Mouse (Mus musculus) forebrain, embryonic 15.5 days (tissue): Measurements from ENCODE around the gene Mettl27. TPM values are rescaled to one million over a fixed set of nuclear protein-coding genes. Genes with fewer than 3 reads are reported as not detected.

ENCODE experiments used
- ATAC-seq: fragments of 200-750 bp; cut with Nextera tagmentation; replicated peaks from 2 replicates; pipeline ENCODE4 v1.8.0; 2017; ENCODE audit warnings: mild to moderate bottlenecking, moderate TSS enrichment, moderate library complexity
- H3K27ac ChIP-seq: fragments of 300-500 bp; sonication (generic); replicated peaks from 2 replicates; pipeline ENCODE4 v1.5.1; 2015; ENCODE audit warnings: mild to moderate bottlenecking, inconsistent platforms
- H3K27me3 ChIP-seq: fragments of 300-500 bp; sonication (generic); 2 replicates; pipeline ENCODE4 v1.6.1; 2015; ENCODE audit warnings: inconsistent platforms
- H3K36me3 ChIP-seq: fragments of 300-500 bp; sonication (generic); 2 replicates; pipeline ENCODE4 v1.6.1; 2015; ENCODE audit warnings: mild to moderate bottlenecking, inconsistent platforms
- H3K4me1 ChIP-seq: fragments of 300-500 bp; sonication (generic); 2 replicates; pipeline ENCODE4 v1.6.1; 2015; ENCODE audit warnings: inconsistent platforms
- H3K4me2 ChIP-seq: fragments of 300-500 bp; sonication (generic); replicated peaks from 2 replicates; pipeline ENCODE4 v1.6.1; 2015; ENCODE audit warnings: mild to moderate bottlenecking, inconsistent platforms
- H3K4me3 ChIP-seq: fragments of 300-500 bp; sonication (generic); 2 replicates; pipeline ENCODE4 v1.5.1; 2015; ENCODE audit warnings: mild to moderate bottlenecking, inconsistent platforms
- H3K9ac ChIP-seq: fragments of 300-500 bp; sonication (generic); replicated peaks from 2 replicates; pipeline ENCODE4 v1.6.1; 2015; ENCODE audit warnings: mild to moderate bottlenecking, inconsistent platforms
- H3K9me3 ChIP-seq: fragments of 300-500 bp; sonication (generic); 2 replicates; pipeline ENCODE4 v1.6.1; 2016; ENCODE audit warnings: inconsistent platforms
- WGBS: fragments of 180-500 bp; shearing (Covaris S2); methylation state at CpG from one replicate; pipeline ENCODE4 v1.1.7; 2015; ENCODE audit warnings: mixed read lengths; 5-methylcytosine and 5-hydroxymethylcytosine counted together
- polyA plus RNA-seq: library from polyadenylated mRNA; unstranded; fragments of >200 nt; fragmentation: Nextera tagmentation; extraction: Ambion mirVana; gene quantifications from 2 replicates; pipeline ENCODE4 v1.2.1, GENCODE M21; 2015

Mettl27 gene
- polyA plus RNA-seq, 1 experiment from 2014 or later: 8.8 TPM

DNA sequence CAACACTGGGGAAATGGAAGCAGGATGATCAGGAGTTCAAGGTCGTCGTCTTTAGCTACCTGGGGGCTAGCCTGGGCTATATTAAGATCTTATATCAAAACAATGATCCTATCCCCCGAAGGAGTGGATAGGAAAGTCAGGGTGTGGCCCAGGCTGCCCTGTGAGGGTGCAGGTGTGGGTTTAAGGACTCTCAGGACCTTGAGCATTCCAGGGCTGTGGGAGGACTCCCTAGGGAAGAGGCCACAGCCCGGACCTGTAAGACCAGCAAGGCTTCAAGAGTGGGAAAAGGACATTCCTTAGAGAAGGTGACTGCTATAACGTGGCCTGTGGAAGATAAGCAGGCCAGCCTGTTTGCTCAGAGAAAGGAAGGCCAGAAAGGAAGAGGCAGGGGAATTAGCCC lies 12.0 kb downstream of the Mettl27 start:
- no peak for ATAC-seq
- H3K4me3 ChIP-seq: no peak overlapping the region
- H3K4me1 ChIP-seq: 0 out of 2 replicates have a peak, but pooled peaks cover 4% of the 10 kb centered on the region
- H3K4me2 ChIP-seq: no peak overlapping the region
- 75% methylated on average over 5 of the region's 5 CpGs for WGBS
- H3K9me3 ChIP-seq: no peaks in the 10 kb centered on the region
- no peaks in the 10 kb centered on the region for H3K36me3 ChIP-seq
- H3K9ac ChIP-seq: no peak overlapping the region
- H3K27me3 ChIP-seq: peaks cover 35% of the 10 kb centered on the region
- H3K27ac ChIP-seq: no peak overlapping the region

DNA sequence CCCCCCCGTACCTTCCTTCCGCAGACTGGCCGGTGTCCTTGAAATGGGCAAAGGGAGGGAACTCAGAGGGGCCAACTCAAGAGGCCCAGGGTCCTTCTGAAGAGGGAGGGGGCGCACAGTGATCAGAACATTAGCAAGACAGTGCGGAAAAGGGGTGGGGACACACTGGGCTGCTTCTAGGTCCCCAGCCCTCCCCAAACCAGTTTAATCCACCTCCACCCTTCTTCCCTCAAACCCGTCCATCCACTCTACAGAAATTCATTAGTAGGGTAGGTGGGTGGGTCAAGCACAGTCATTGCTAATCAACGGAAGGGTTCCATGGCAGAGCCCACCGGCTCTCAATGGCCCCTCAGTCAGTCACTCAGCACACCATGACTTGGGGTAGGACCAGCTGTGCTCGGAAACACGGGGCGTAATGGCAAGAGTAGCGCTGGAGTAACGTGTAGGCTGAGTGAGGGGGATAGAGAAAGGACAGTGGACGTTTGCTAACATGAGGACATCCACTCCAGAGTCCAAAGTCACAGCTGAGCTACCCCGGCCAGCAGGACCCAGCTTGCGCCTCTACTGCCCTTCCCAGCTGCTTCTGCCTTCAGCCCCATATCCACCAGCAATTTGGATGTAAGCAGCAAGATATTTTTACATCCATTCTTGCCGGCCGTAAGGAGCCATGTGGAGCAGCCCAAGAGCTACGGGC lies 13.2 kb downstream of the Mettl27 start:
- 0 out of 2 replicates have a peak, but pooled peaks cover 4% of the 10 kb centered on the region for H3K4me1 ChIP-seq
- no peak overlapping the region for H3K4me3 ChIP-seq
- WGBS: 46% methylated on average over 17 of the region's 19 CpGs
- no peaks in the 10 kb centered on the region for H3K36me3 ChIP-seq
- no peaks in the 10 kb centered on the region for H3K9me3 ChIP-seq
- H3K9ac ChIP-seq: no peak overlapping the region
- H3K27ac ChIP-seq: no peak overlapping the region
- no peak for ATAC-seq
- peaks cover 35% of the 10 kb centered on the region for H3K27me3 ChIP-seq
- H3K4me2 ChIP-seq: no peak overlapping the region

DNA sequence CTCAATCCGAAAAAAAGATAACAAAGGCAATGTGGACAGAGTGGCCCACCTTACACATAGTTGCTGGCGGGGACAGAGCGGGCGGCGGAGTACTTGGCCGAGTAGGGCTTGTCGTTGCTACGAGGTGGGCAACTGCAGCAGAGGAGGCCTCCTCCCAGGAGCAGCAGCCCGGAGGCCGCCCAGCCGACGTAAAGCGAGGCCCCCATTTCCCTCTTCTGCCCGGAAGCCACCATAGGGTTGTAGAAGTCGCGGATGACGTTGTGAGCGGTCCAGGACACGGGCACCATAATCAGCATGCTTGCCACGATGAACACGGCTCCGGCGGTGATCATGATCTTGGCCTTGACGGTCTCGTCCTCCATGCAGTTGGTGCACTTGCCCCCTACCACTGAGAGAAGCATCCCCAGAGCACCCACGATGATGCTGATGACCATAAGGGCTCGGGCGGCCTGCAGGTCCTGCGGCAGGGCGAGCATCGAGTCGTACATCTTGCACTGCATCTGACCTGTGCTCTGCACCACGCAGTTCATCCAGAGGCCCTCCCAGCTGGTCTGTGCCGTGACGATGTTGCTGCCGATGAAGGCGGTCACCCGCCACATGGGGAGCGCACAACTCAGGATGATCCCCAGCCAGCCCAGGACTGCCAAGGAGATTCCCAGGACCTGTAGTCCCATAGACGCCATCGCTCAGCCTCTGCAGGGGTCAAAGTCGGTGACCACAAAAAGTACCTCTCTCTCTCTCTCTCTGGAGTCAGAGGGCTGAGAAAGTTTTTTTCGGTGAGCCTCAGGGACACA lies 14.1 kb downstream of the Mettl27 start:
- no peaks in the 10 kb centered on the region for H3K9me3 ChIP-seq
- ATAC-seq: no peak
- H3K4me1 ChIP-seq: 0 out of 2 replicates have a peak, but pooled peaks cover 4% of the 10 kb centered on the region
- 21% methylated on average over 43 of the region's 43 CpGs for WGBS
- no peak overlapping the region for H3K27ac ChIP-seq
- H3K4me2 ChIP-seq: no peak overlapping the region
- H3K4me3 ChIP-seq: no peak overlapping the region
- H3K27me3 ChIP-seq: peaks cover 35% of the 10 kb centered on the region
- H3K9ac ChIP-seq: no peak overlapping the region
- H3K36me3 ChIP-seq: no peaks in the 10 kb centered on the region

DNA sequence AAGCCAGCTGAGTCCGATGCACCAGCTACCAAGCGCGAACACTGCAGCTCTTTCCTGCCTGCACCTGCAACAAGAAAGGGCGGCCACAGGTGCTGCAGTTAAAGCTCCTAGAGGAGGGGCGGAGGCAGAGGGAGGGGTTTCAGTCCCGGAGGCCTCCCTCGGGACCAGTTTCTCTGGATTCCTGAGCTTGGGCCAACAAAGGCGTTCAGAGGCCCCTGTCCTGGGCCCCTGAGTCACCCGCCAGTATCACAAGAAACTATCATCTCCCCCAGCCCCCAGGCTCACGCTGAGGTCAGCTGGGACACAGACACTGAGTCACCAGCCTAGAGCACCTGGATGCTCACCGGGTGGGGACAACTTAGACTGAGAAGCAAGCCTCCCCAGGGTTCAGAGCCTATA lies 14.7 kb downstream of the Mettl27 start, which contains the start of gene Cldn4:
TSS of gene Cldn4 (minus strand) at position 78 of the 399 bp plus-strand sequence.
- Histone ChIP-seq H3K36me3 (no peaks in the 10 kb centered on the region), H3K4me1 (0 out of 2 replicates have a peak, but pooled peaks cover 4% of the 10 kb centered on the region), H3K27ac (no peak within 1 kb of the TSS), H3K27me3 (peaks cover 35% of the 10 kb centered on the region), H3K9me3 (no peaks in the 10 kb centered on the region), H3K9ac (no peak within 1 kb of the TSS), H3K4me2 (no peak within 1 kb of the TSS), H3K4me3 (no peak within 1 kb of the TSS)
- ATAC-seq: no peak
- 8% methylated on average over 11 of the region's 11 CpGs for WGBS

DNA sequence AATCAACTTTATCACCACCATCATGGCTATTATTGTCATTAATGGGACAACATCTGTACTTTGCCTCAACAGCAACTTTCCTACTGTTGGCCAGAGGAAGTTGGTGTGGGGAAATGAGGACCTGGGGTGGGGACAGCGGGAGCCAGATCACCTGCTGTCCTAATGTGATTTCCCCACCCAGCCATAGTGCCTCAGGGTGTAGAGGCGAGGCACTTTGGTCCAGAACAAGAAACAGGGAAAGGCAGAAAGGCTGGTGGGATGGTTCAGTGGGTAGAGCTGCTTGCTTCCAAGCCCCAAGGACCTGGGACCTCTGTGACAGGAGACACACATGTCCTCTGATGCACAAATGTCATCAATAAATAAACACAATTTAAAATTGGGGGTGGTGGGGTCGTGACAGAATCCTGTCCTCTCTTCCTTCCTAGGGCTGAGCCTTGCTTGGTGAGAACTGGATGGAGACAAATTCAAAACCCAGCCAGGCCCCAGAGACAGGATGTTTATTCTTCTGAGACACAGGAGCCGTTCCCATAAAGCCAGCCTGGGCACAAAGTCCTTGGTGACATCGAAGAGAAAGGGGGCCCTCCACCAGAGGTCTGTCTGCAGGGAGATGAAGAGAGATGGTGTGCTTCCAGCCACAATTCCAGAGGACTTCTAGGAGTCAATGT lies 15.4 kb downstream of the Mettl27 start:
- Histone ChIP-seq H3K4me1 (0 out of 2 replicates have a peak, but pooled peaks cover 4% of the 10 kb centered on the region), H3K27me3 (peaks cover 35% of the 10 kb centered on the region), H3K9ac (no peak overlapping the region), H3K36me3 (no peaks in the 10 kb centered on the region), H3K27ac (no peak overlapping the region), H3K9me3 (no peaks in the 10 kb centered on the region), H3K4me3 (no peak overlapping the region), H3K4me2 (no peak overlapping the region)
- WGBS: 73% methylated on average over 5 of the region's 5 CpGs
- no peak for ATAC-seq

DNA sequence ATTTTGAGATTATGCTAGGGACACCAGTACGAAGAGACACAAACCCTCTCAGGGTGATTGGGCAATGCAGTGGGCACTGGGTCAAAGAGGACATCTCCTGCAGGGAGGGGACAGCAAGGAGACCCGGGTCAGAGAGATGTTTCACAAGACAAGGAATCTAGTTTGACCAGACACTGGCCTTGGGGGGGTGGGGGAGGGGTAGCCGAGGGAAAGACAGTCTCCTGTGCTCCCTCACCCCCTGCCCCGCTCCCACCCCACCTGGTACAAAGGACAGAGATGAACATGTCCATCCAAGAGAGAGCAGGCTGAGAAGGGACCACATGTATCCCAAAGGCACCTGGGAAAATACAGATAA lies 15.9 kb downstream of the Mettl27 start:
- Histone ChIP-seq H3K27ac (no peak overlapping the region), H3K9me3 (no peaks in the 10 kb centered on the region), H3K4me1 (0 out of 2 replicates have a peak, but pooled peaks cover 4% of the 10 kb centered on the region), H3K36me3 (no peaks in the 10 kb centered on the region), H3K27me3 (peaks cover 35% of the 10 kb centered on the region), H3K4me3 (no peak overlapping the region), H3K9ac (no peak overlapping the region), H3K4me2 (no peak overlapping the region)
- ATAC-seq: no peak
- WGBS: 75% methylated on average over 4 of the region's 4 CpGs

DNA sequence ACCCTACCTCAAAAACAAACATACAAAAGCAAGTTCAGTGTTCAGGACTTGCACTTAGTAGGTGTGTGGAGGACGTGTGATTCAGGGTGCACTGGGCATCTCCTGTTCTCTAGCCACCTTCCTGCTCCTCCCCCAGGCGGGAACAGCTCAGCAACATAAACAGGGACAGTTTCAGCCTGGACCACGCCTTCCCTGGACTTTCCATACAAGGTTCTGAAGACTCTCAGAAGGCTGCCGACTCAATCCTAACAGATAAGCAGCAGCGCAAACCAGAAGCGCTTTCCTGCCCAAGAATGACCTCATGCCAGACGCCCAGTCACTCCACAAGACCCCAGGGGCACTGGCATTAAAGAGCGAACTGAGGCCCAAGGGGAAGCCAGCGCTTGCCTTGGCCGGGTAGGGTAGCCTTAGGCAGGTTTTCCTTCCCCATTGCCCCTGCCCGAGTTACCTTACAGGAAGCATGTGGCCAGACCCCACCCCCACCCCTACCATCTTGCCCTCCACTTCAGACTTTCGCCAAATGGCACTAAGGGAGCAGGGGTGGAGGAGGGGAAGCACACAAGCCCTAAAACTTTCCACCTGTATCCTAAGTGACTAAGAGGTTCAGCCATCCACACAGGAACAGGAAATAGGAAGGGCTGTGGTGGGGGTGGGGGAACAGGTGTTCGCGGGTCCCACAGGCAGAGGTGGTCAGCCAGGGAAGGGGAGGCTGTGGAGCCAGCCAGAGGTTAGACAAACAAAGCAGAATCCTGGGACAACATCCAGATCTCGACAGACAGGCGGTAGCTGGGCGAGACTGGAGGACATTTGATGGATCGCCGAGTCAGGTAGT lies 19.1 kb downstream of the Mettl27 start:
- no peak for ATAC-seq
- WGBS: 50% methylated on average over 19 of the region's 19 CpGs
- no peaks in the 10 kb centered on the region for H3K9me3 ChIP-seq
- H3K4me2 ChIP-seq: no peak overlapping the region
- H3K9ac ChIP-seq: no peak overlapping the region
- no peak overlapping the region for H3K4me3 ChIP-seq
- 0 out of 2 replicates have a peak, but pooled peaks cover 2% of the 10 kb centered on the region for H3K4me1 ChIP-seq
- H3K36me3 ChIP-seq: no peaks in the 10 kb centered on the region
- peaks cover 15% of the 10 kb centered on the region for H3K27me3 ChIP-seq
- H3K27ac ChIP-seq: no peak overlapping the region

DNA sequence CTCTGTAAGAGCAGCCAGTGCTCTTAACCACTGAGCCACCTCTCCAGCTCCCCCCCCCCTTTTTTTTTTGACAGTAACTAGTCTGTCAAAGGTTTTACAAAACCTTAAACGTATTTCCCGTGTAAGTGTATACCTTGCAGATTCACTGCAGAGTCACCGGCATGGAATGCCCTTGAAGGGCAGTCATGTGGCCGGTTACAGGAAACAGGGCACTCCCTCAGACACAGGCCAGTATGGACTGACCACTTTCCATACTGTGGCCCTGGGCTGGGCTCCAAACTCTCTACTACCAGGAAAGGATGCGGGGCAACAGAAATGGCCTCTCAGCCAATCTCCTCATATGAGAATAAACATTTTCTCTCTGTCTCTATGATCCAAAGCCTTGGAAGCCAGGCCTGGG lies 23.3 kb downstream of the Mettl27 start:
- no peaks in the 10 kb centered on the region for H3K9me3 ChIP-seq
- ATAC-seq: no peak
- no peaks in the 10 kb centered on the region for H3K4me1 ChIP-seq
- no peak overlapping the region for H3K9ac ChIP-seq
- no peaks in the 10 kb centered on the region for H3K36me3 ChIP-seq
- H3K4me3 ChIP-seq: no peak overlapping the region
- WGBS: 84% methylated on average over 5 of the region's 5 CpGs
- H3K4me2 ChIP-seq: no peak overlapping the region
- no peaks in the 10 kb centered on the region for H3K27me3 ChIP-seq
- no peak overlapping the region for H3K27ac ChIP-seq

DNA sequence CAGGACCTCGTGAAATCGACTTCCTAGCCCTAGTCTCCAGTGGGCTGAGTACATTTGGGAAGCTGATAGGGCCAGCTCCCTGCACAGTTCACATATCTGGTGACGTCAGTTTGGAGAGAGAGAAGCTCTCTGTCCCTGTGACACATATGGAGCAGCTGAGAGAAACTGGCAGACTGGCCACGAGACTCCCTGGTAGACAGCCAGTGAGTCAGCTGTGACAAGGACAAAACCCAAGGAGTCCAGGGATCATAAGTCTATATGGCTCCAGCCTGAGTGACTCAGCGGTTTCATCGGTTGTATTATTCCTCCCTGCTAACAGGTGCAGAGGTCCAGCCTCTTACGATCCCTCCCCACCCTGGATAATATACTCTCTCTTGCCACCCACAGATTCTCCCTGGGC lies 26.9 kb downstream of the Mettl27 start:
- Histone ChIP-seq H3K27ac (no peak overlapping the region), H3K4me3 (no peak overlapping the region), H3K9ac (no peak overlapping the region), H3K27me3 (no peaks in the 10 kb centered on the region), H3K4me1 (no peaks in the 10 kb centered on the region), H3K4me2 (no peak overlapping the region), H3K9me3 (no peaks in the 10 kb centered on the region), H3K36me3 (no peaks in the 10 kb centered on the region)
- 79% methylated on average over 7 of the region's 7 CpGs for WGBS
- ATAC-seq: no peak

DNA sequence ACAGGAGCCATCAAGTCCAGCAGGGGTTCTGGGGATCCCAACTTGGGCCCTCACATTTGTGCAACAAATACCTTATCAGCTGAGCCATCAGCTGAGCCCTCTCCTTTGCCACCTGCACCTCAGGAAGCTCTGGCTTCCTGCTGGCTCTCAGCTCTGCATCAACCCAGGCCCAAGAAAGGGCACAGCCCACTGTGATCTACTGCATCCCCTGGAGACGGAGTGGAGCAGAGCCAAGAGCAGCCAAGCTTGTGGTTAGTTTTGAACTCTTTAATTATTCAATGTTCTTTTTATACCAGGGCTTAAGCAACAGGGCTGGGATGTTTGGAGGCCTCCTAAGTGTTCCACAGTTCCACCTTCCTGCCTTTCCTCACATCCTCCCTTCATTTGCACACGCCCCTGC lies 28.3 kb downstream of the Mettl27 start:
- no peak overlapping the region for H3K4me2 ChIP-seq
- WGBS: 75% methylated on average over 2 of the region's 2 CpGs
- H3K27me3 ChIP-seq: no peaks in the 10 kb centered on the region
- no peak for ATAC-seq
- H3K4me3 ChIP-seq: no peak overlapping the region
- no peak overlapping the region for H3K9ac ChIP-seq
- H3K9me3 ChIP-seq: no peaks in the 10 kb centered on the region
- H3K4me1 ChIP-seq: no peaks in the 10 kb centered on the region
- H3K36me3 ChIP-seq: no peaks in the 10 kb centered on the region
- no peak overlapping the region for H3K27ac ChIP-seq

DNA sequence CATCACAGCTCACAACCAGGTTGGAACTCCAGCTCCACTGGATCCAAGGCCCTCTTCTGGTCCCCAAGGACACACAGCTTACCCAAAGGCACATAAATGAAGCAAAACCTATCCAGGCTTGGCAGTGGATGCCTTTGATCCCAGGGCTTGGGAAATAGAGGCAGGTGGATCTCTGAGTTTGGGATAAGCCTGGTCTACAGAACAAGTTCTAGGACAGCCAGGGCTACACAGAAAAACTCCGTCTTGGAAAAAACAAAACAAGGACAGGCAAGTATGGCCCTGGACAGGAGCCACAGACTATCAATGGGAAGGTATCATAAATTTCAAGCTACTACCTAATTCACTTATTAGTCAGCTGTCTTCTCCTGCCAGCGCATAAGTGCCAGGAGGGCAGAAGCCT lies 29.4 kb downstream of the Mettl27 start:
- H3K4me1 ChIP-seq: peaks cover 9% of the 10 kb centered on the region
- H3K9ac ChIP-seq: no peak overlapping the region
- no peaks in the 10 kb centered on the region for H3K27me3 ChIP-seq
- H3K27ac ChIP-seq: no peak overlapping the region
- H3K36me3 ChIP-seq: no peaks in the 10 kb centered on the region
- H3K4me2 ChIP-seq: no peak overlapping the region
- no peak overlapping the region for H3K4me3 ChIP-seq
- 97% methylated on average over 2 of the region's 2 CpGs for WGBS
- no peak for ATAC-seq
- no peaks in the 10 kb centered on the region for H3K9me3 ChIP-seq
